Mouse (Mus musculus) skeletal muscle tissue, adult 2 months (tissue): Measurements from ENCODE around the gene Cc2d2b.

Source experiments
- DNase-seq: peaks from one replicate; pipeline ENCODE4 v3.0.0-alpha.2; 2012; ENCODE audit warnings: low read depth, low spot score

The Cc2d2b gene

DNA sequence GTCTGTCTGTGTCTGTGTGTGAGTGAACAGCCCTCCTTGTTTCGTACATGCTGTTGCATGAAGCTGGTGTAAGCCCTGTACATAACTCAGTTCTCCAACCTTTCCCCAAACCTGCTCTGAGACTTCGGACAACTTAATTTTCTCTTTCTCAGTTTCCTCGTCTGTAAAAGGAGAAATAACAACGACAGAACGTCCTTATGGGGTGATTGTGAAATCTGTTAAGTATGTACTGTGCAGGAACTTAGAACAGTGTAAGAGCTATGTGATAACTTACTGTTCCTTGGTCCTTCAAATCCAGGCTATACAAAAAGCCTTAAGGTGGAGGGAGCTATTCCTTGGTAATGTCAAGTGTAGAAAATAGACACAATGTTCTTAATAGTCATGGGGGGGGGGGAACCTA, 83.8 kb downstream of the Cc2d2b start:
- DNase-seq, result no peak

DNA sequence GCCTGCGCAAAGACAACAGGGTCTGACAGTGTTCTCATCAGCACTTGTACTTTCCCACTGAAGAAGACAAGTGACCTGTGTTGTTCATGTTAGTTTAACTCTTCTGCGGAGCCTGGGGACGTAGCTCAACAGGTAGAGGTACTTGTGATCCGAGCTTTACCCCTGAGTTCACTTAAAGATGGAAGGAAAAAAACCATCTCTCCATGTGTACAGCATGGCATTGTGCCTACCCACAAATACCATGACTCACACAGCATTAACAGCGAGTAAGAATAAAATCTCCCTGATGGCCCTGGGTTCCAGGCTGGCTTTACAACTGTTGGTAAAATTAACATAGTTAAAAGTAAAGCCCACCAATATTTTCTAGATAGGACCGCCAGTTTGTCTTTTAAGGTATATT, 85.9 kb downstream of the Cc2d2b start:
- DNase-seq, result no peak

DNA sequence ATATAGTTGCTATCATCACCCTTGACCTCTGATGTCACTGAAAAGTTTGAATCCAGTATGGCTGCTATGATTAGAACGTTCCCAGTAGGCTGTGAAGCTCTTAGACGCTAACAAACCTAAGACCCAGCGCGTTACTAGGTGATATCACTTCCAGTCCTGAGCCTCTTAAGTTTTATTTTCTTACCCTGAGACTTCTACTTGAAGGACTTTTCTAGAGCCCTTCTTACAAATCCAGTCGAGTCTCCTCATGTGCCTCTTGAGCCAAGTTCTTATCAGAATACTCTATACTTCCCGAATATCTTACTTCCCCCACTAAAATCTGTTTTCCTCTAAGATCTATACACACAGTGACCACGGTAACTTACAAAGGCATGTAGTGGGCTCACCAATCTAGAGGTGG, 89.7 kb downstream of the Cc2d2b start:
- no peak for DNase-seq

DNA sequence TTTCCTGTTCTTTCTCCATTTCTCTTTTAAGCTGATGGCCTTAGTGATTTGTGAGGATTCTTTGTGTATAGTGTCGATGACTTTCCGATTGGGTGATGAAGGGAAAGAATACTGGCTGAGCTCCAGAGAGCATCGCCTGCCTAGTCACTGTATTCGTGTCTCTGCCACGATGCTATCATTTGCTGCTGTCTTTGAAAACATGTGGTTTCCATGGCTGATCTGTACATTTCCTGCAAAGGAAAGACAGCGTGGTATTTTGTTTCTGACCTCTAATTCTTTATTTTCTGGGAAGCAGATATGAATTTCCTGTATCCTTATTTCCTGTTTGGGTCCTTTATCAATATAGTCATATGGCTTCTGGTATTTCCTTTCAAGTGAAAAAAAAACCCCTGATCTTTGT, 91.8 kb downstream of the Cc2d2b start:
- no peak for DNase-seq

DNA sequence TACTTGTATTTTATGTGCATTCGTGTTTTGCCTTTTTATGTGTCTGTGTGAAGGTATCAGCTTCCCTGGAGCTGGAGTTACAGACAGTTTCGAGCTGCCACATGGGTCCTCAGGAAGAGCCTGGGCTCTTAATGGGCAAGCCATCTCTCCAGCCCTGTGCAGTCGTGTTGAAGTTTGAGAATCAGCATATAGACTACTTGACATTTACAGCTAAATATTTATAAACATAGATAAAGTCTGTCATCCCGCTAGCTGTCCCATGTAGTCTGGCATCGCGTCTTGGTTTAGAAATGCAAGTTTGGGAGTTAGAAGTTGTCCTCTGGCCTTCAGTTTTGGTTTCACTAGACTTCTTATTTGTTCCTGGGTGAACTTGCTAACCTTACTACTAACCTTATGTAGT, 92.5 kb downstream of the Cc2d2b start:
- DNase-seq, result no peak

DNA sequence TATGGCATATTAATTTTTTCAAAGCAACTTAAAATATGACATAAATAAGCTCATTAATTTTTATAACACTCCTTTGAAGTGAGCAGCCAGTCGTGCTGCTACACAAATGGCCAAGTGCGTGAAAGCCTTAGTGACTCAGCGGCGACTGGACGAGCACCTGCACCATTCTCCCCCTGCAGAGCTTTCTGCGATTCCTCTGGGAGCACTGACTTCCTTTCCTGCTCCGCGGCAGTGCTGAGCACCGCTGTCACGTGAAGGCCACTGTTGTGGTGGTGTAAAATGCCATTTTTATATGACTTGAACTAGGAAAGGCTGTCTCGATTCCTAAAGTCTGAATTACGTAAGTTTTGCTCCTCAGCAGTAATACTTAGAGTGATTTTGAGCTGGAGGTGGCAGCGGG, 93.0 kb downstream of the Cc2d2b start:
- DNase-seq, result no peak

DNA sequence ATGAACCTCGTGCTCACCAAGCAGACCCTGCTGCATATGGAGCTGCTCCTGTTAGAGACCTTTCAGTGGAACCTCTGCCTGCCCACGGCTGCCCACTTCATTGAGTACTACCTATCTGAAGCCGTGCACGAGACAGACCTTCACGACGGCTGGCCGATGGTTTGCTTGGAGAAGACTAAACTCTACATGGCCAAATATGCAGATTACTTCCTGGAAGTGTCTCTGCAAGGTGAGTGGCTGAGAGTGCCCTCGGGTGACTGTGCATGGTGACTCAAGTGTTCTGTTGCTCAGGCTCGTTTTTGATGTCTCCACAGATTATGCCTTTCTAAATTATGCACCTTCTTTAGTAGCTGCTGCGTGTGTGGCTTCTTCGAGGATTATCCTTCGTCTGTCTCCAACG, 96.2 kb downstream of the Cc2d2b start:
- no peak for DNase-seq

DNA sequence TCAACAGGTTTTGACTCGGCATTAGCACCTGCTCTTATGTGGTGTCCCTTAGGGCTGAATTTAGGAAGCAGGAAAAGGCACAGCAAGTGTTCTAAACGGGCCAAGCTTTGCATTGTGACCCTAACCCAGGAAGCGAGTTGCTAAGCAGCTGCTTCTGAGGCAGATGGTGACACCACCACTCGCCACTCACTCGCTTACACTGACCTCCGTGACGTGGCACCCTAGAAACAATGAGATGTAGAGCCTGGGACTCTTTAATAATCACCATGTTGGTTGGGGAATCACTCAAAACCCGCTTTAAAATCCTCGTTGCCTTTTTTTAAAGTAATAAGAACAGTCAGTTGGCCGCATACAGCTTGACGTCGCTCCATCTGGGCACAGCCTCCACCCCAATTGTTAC, 100.8 kb downstream of the Cc2d2b start:
- no peak for DNase-seq

DNA sequence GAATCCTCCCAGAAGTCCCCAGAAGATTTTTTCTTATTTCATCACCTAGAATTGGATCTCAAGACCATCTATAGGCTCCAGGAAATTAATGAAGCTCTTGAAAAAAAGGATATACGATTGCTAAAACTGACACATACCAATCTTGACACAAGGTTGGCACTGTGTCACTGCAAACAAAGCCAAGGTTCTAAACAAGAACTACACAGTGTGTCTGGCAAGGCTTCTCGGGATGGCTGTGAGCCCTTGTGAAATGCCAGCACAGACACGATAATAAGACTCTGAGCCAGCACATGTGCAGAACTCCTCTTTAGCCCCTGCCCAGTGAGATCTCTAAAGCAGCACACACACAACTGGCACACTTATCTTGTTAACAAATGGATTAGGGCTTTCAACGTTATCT, 111.0 kb downstream of the Cc2d2b start:
- no peak for DNase-seq

DNA sequence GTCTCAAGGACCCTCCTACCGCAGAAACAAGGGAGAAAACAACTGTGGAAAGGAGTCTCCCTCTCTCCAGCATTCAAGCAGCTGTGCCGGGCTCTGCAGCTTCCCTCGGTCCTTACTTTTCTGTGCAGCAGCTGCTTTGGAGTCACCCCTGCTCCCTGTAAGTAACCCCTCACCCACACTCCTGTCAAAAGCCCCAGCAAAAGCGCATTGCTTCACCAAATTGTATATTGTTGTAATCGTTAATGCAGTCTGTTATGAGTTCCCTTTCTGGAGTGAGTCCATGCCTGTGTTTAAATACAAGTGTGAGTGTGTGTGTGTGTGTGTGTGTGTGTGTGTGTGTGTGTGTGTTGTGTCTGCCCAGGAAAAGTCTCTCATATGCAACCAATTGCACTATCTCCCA, 119.7 kb downstream of the Cc2d2b start:
- DNase-seq, result no peak

DNA sequence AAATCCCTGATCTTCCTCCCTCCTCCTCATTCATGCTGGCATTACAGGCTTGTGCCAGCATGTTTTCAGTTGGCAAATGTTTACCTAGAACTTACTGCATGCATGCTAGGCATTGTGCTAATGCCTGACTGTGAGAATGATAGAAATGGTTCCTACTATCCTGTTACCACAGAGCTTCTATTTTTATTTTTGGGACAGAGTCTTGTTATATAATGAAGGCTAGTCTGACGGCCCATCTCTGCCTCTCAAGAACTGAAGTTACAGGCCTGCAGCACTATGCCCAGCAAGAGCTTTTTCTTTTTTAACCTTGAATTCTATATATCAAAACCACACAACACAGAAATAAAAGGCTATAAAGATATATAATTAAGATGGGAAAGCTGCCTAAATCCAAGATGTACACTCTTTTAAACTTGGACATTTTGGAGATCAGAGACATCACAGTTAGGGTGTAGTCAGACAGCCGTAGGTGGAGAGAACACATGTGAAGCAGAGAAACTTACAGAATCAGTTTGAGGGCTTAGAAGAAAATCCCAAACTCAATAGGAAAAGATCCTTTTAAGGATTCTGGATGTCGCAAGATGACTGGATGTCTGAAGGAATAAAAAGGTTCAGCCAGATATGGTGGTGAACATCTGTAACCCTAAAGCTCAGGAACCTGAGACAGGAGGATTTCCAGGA, 121.0 kb downstream of the Cc2d2b start:
- DNase-seq, result no peak

DNA sequence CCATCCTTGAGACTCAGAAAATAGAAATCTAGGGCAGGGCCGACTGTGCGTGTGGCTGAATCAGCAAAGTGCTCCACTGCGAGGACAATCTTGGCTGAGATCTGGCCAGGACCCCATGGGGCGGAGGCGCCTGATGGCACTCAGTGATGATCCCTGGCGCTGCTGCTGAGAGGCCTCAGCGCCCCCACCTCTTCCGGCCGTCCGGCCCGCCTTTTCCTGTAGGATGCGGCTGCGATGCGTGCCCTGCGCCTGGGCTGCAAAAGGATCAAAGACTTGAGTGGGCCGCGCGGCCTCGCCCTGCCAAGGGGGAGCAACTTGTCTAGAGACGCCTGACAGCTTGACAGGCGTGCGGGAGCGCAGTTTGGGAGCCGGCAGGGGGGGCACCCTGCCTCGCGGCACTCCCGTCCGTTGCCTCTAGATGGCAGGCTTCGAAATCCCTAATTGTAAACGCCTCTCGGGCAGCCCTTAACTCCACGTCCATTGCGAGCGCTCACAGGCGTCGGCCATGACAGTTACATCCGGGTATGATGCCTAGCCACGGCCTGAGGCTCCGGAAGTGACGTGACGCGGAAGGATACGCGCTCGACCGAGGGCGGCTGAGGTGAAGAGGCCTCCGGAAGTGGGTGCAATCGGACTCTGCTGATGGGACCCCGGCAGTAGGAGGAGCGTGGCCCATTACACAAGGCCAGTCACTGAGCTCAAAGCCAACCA, 124.6 kb downstream of the Cc2d2b start:
- peak; percentile 93 for DNase-seq
